Mouse (Mus musculus): ENCODE results near the gene Ctnnbl1. TPM values are rescaled to one million over a fixed set of nuclear protein-coding genes. Genes with fewer than 3 reads are reported as not detected.

Gene Ctnnbl1
- polyA plus RNA-seq, 1 experiment from 2014 or later: 28.8 TPM

GRCm38 (mm10) chr2:157775957-157776356 lies 38.8 kb downstream of the Ctnnbl1 start:
- no peaks in the 10 kb centered on the region for H3K9me3 ChIP-seq (replicated peaks)
- no peak overlapping the region for H3K27ac ChIP-seq
- WGBS (ENCODE audit: insufficient replicate concordance): 64% methylated on average over 2 of the region's 2 CpGs
- peaks cover 33% of the 10 kb centered on the region; the same call in 1 of the 2 replicates for H3K36me3 ChIP-seq
- no peak for DNase-seq
- no peak for ATAC-seq (ENCODE audit: low read depth)
- no peaks in the 10 kb centered on the region for H3K27me3 ChIP-seq
- H3K4me2 ChIP-seq: no peak overlapping the region
- no peak overlapping the region for H3K4me3 ChIP-seq (replicated peaks)
- no peak overlapping the region for H3K9ac ChIP-seq
- no peaks in the 10 kb centered on the region for H3K4me1 ChIP-seq (replicated peaks)

GRCm38 (mm10) chr2:157780956-157781355 lies 43.8 kb downstream of the Ctnnbl1 start:
- ATAC-seq (ENCODE audit: low read depth) (no peak), DNase-seq (no peak)
- Histone ChIP-seq H3K4me1 (replicated peaks) (no peaks in the 10 kb centered on the region), H3K36me3 (peaks cover 28% of the 10 kb centered on the region; the same call in 1 of the 2 replicates), H3K9ac (no peak overlapping the region), H3K27me3 (no peaks in the 10 kb centered on the region), H3K9me3 (replicated peaks) (no peaks in the 10 kb centered on the region), H3K4me3 (replicated peaks) (no peak overlapping the region), H3K27ac (no peak overlapping the region), H3K4me2 (no peak overlapping the region)
- 74% methylated on average over 3 of the region's 3 CpGs for WGBS (ENCODE audit: insufficient replicate concordance)

GRCm38 (mm10) chr2:157783152-157783551 lies 46.0 kb downstream of the Ctnnbl1 start:
- Histone ChIP-seq H3K4me1 (replicated peaks) (no peaks in the 10 kb centered on the region), H3K36me3 (peaks cover 23% of the 10 kb centered on the region; the same call in 1 of the 2 replicates), H3K4me2 (no peak overlapping the region), H3K9me3 (replicated peaks) (no peaks in the 10 kb centered on the region), H3K9ac (no peak overlapping the region), H3K27me3 (no peaks in the 10 kb centered on the region), H3K4me3 (replicated peaks) (no peak overlapping the region), H3K27ac (no peak overlapping the region)
- DNase-seq: no peak
- WGBS (ENCODE audit: insufficient replicate concordance): 88% methylated on average over 16 of the region's 16 CpGs
- ATAC-seq (ENCODE audit: low read depth): no peak

GRCm38 (mm10) chr2:157784238-157784637 lies 47.0 kb downstream of the Ctnnbl1 start:
- Histone ChIP-seq H3K4me2 (no peak overlapping the region), H3K27me3 (no peaks in the 10 kb centered on the region), H3K36me3 (peaks cover 22% of the 10 kb centered on the region), H3K9ac (no peak overlapping the region), H3K4me1 (replicated peaks) (no peaks in the 10 kb centered on the region), H3K4me3 (replicated peaks) (no peak overlapping the region), H3K9me3 (replicated peaks) (no peaks in the 10 kb centered on the region), H3K27ac (no peak overlapping the region)
- ATAC-seq (ENCODE audit: low read depth) (no peak), DNase-seq (no peak)
- 77% methylated on average over 6 of the region's 6 CpGs for WGBS (ENCODE audit: insufficient replicate concordance)

- H3K4me3 ChIP-seq (replicated peaks): no peak overlapping the region
- no peaks in the 10 kb centered on the region for H3K4me1 ChIP-seq (replicated peaks)
- H3K4me2 ChIP-seq: no peak overlapping the region
- peaks cover 19% of the 10 kb centered on the region for H3K36me3 ChIP-seq
- no peak overlapping the region for H3K27ac ChIP-seq
- H3K9me3 ChIP-seq (replicated peaks): no peaks in the 10 kb centered on the region
- ATAC-seq (ENCODE audit: low read depth) (no peak), DNase-seq (no peak)
- no peak overlapping the region for H3K9ac ChIP-seq
- H3K27me3 ChIP-seq: no peaks in the 10 kb centered on the region
- WGBS (ENCODE audit: insufficient replicate concordance): 53% methylated on average over 2 of the region's 2 CpGs
Observed at GRCm38 (mm10) chr2:157784647-157785046, 47.4 kb downstream of the Ctnnbl1 start.

- Histone ChIP-seq H3K4me1 (replicated peaks) (peaks cover 13% of the 10 kb centered on the region), H3K27ac (no peak overlapping the region), H3K27me3 (no peaks in the 10 kb centered on the region), H3K9me3 (replicated peaks) (no peaks in the 10 kb centered on the region), H3K4me3 (replicated peaks) (no peak overlapping the region), H3K9ac (no peak overlapping the region), H3K4me2 (no peak overlapping the region), H3K36me3 (peaks cover 10% of the 10 kb centered on the region)
- WGBS (ENCODE audit: insufficient replicate concordance): 76% methylated on average over 7 of the region's 7 CpGs
- DNase-seq (no peak), ATAC-seq (ENCODE audit: low read depth) (no peak)
Observed at GRCm38 (mm10) chr2:157789226-157789625, 52.0 kb downstream of the Ctnnbl1 start.

GRCm38 (mm10) chr2:157790836-157791495 lies 53.8 kb downstream of the Ctnnbl1 start:
- Histone ChIP-seq H3K27ac (no peak overlapping the region), H3K4me1 (replicated peaks) (peaks cover 13% of the 10 kb centered on the region), H3K9me3 (replicated peaks) (no peaks in the 10 kb centered on the region), H3K27me3 (no peaks in the 10 kb centered on the region), H3K4me2 (no peak overlapping the region), H3K4me3 (replicated peaks) (no peak overlapping the region), H3K36me3 (peaks cover 10% of the 10 kb centered on the region), H3K9ac (no peak overlapping the region)
- no peak for DNase-seq
- WGBS (ENCODE audit: insufficient replicate concordance): 89% methylated on average over 8 of the region's 8 CpGs
- no peak for ATAC-seq (ENCODE audit: low read depth)

GRCm38 (mm10) chr2:157791528-157792162 lies 54.4 kb downstream of the Ctnnbl1 start:
- ATAC-seq (ENCODE audit: low read depth) (no peak), DNase-seq (no peak)
- no peaks in the 10 kb centered on the region for H3K27me3 ChIP-seq
- no peaks in the 10 kb centered on the region for H3K9me3 ChIP-seq (replicated peaks)
- no peak overlapping the region for H3K4me3 ChIP-seq (replicated peaks)
- peaks cover 10% of the 10 kb centered on the region for H3K36me3 ChIP-seq
- H3K4me2 ChIP-seq: no peak overlapping the region
- 80% methylated on average over 14 of the region's 14 CpGs for WGBS (ENCODE audit: insufficient replicate concordance)
- H3K27ac ChIP-seq: no peak overlapping the region
- no peak overlapping the region for H3K9ac ChIP-seq
- H3K4me1 ChIP-seq (replicated peaks): peaks cover 13% of the 10 kb centered on the region

GRCm38 (mm10) chr2:157792840-157793552 lies 55.8 kb downstream of the Ctnnbl1 start:
- peaks cover 10% of the 10 kb centered on the region for H3K36me3 ChIP-seq
- H3K4me2 ChIP-seq: no peak overlapping the region
- H3K27ac ChIP-seq: no peak overlapping the region
- ATAC-seq (ENCODE audit: low read depth): no peak
- WGBS (ENCODE audit: insufficient replicate concordance): 45% methylated on average over 10 of the region's 10 CpGs
- H3K9ac ChIP-seq: no peak overlapping the region
- peaks cover 13% of the 10 kb centered on the region for H3K4me1 ChIP-seq (replicated peaks)
- H3K4me3 ChIP-seq (replicated peaks): no peak overlapping the region
- H3K27me3 ChIP-seq: no peaks in the 10 kb centered on the region
- no peaks in the 10 kb centered on the region for H3K9me3 ChIP-seq (replicated peaks)
- DNase-seq: no peak

- H3K4me1 ChIP-seq (replicated peaks): peaks cover 13% of the 10 kb centered on the region
- ATAC-seq (ENCODE audit: low read depth) (peak; percentile 57), DNase-seq (peak; percentile 6)
- no peak overlapping the region for H3K4me3 ChIP-seq (replicated peaks)
- WGBS (ENCODE audit: insufficient replicate concordance): 16% methylated on average over 8 of the region's 8 CpGs
- no peak overlapping the region for H3K27ac ChIP-seq
- H3K9ac ChIP-seq: no peak overlapping the region
- H3K36me3 ChIP-seq: peaks cover 8% of the 10 kb centered on the region
- no peaks in the 10 kb centered on the region for H3K27me3 ChIP-seq
- no peaks in the 10 kb centered on the region for H3K9me3 ChIP-seq (replicated peaks)
- H3K4me2 ChIP-seq: no peak overlapping the region
Observed at GRCm38 (mm10) chr2:157793851-157794332, 56.7 kb downstream of the Ctnnbl1 start.

- H3K4me3 ChIP-seq (replicated peaks): no peak overlapping the region
- DNase-seq (no peak), ATAC-seq (ENCODE audit: low read depth) (no peak)
- no peak overlapping the region for H3K27ac ChIP-seq
- H3K27me3 ChIP-seq: no peaks in the 10 kb centered on the region
- no peak overlapping the region for H3K4me2 ChIP-seq
- H3K9me3 ChIP-seq (replicated peaks): no peaks in the 10 kb centered on the region
- 91% methylated on average over 1 of the region's 1 CpGs for WGBS (ENCODE audit: insufficient replicate concordance)
- no peaks in the 10 kb centered on the region for H3K36me3 ChIP-seq
- H3K9ac ChIP-seq: no peak overlapping the region
- peaks cover 15% of the 10 kb centered on the region for H3K4me1 ChIP-seq (replicated peaks)
Observed at GRCm38 (mm10) chr2:157795627-157796423, 58.6 kb downstream of the Ctnnbl1 start.

All from liver, embryonic 13.5 days (tissue).